Mouse (Mus musculus) ES-E14 (cell line): ENCODE measurements around the gene Anxa6. TPM values are rescaled to one million over a fixed set of nuclear protein-coding genes. Genes with fewer than 3 reads are reported as not detected.

Experiments
- DNase-seq: peaks from one replicate; pipeline ENCODE4 v3.0.0-alpha.2; 2013; ENCODE audit warnings: low read depth, low spot score
- H3K27ac ChIP-seq: 2 replicates; pipeline ENCODE4 v1.5.1; 2012; ENCODE audit warnings: low read depth, mild to moderate bottlenecking, low read length, moderate library complexity, mixed read lengths; ENCODE audit not compliant: poor library complexity, insufficient read depth, severe bottlenecking
- H3K36me3 ChIP-seq: 2 replicates; pipeline ENCODE4 v1.6.1; 2012; ENCODE audit warnings: mild to moderate bottlenecking, low read length, moderate library complexity, mixed read lengths; ENCODE audit not compliant: control insufficient read depth, poor library complexity, insufficient read depth, severe bottlenecking
- H3K4me1 ChIP-seq, 2 experiments: fragments of 150-350 bp in 1 of 2; sonication (generic) in 1 of 2; 2 replicates each; pipeline ENCODE4 v1.6.1; 2012; ENCODE audit warnings: low read length in 2 of 2, mild to moderate bottlenecking in 1 of 2, mixed read lengths in 1 of 2; ENCODE audit not compliant: control insufficient read depth in 2 of 2, insufficient read depth in 2 of 2, poor library complexity in 1 of 2
- H3K4me3 ChIP-seq, 2 experiments: fragments of 150-350 bp in 1 of 2; sonication (generic) in 1 of 2; 2 replicates each; pipeline ENCODE4 v1.5.1; 2012; ENCODE audit warnings: low read length in 2 of 2, low read depth in 1 of 2, mild to moderate bottlenecking in 1 of 2, mixed read lengths in 1 of 2; ENCODE audit not compliant: insufficient read depth in 1 of 2, poor library complexity in 1 of 2, severe bottlenecking in 1 of 2
- H3K9ac ChIP-seq: 2 replicates; pipeline ENCODE4 v1.6.1; 2012; ENCODE audit warnings: low read depth, mild to moderate bottlenecking, low read length, mixed read lengths; ENCODE audit not compliant: poor library complexity, insufficient read depth, severe bottlenecking
- H3K9me3 ChIP-seq: fragments of 150-350 bp; sonication (generic); 2 replicates; pipeline ENCODE4 v1.6.1; 2012; ENCODE audit warnings: low read depth, mild to moderate bottlenecking, low read length; ENCODE audit not compliant: control insufficient read depth, insufficient read depth
- CHD2 ChIP-seq: IDR thresholded peaks from 2 replicates; pipeline ENCODE4 v1.6.1; 2014; ENCODE audit warnings: mild to moderate bottlenecking, low read depth, low read length, inconsistent platforms
- HCFC1 ChIP-seq: IDR thresholded peaks from 2 replicates; pipeline ENCODE4 v1.6.1; 2012; ENCODE audit warnings: low read length, inconsistent platforms, borderline replicate concordance; ENCODE audit not compliant: insufficient read depth
- MAFK ChIP-seq: IDR thresholded peaks from 2 replicates; pipeline ENCODE4 v1.6.1; 2014; ENCODE audit warnings: mild to moderate bottlenecking, low read depth, low read length, inconsistent platforms; ENCODE audit not compliant: insufficient read depth
- ZC3H11A ChIP-seq: IDR thresholded peaks from 2 replicates; pipeline ENCODE4 v1.6.1; 2012; ENCODE audit warnings: low read depth, mild to moderate bottlenecking, inconsistent platforms, low read length, borderline replicate concordance
- ZNF384 ChIP-seq: IDR thresholded peaks from 2 replicates; pipeline ENCODE4 v1.6.1; 2012; ENCODE audit warnings: low read depth, low read length, inconsistent platforms
- in situ Hi-C, 2 experiments: fragments of 600-800 bp; cut with MboI; formaldehyde crosslinking; loops; one replicate each; pipeline ENCODE4 v1.15.1; 2025; ENCODE audit warnings: low sequenced_read_pairs in 2 of 2, inconsistent platforms in 1 of 2; ENCODE audit not compliant: unreplicated experiment in 2 of 2
- total RNA-seq: library from RNA; depleted of rRNA; stranded (reverse); fragments of 300-350 nt; gene quantifications from 2 replicates; pipeline ENCODE4 v1.2.3, GENCODE M21; 2012

Gene Anxa6
- total RNA-seq, 1 experiment = 125 TPM

DNA sequence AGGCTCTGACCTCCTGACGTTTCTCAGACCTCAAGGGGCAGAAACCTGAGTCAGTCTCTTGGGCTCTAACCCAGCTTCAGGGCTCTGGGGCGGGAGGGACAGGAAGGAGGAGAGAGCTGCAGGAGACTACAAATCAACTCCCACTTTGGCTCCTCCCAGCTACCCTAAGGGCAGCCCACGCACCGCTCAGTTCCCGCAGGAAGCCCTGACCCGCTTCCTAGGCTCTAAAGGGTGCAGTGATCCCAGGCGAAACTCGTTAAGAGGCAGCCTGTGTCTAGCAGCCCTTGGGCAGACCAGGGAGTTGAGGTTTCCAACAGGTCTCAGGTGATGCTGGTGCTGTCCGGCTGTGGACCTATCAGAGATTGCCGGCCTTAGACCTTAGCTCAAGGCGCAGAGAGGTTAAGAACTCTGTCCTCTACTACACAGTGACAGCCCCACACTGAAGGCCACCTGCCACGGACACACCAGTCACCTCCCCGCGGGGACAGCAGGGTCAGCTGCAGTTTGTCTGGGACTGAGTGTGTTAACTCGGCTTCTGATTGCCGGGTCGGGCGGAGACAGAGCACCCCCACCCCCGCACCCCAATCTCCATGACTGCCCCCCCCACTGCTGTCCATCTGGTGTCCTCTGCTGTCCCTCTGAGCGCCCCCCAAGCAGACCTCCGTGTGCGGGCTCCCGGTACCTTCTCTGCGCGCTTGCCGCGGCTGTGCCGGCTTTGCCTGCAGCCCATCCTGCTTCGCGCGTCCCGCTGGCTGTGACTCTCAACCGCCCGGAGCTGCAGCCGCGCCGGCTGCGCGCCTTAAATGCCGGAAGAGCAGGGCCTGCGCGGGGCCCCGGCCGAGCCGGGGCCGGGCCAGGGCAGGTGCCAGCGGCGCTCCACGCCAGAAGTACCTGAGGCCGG, 44.3 kb upstream of the Anxa6 start, which contains the start of gene Ccdc69:
Ccdc69 (minus strand) TSS at position 801 of the 901 bp plus-strand sequence.
- Histone ChIP-seq H3K4me3 (peak within 1 kb of the TSS; percentile 59 to 64), H3K9ac (peak within 1 kb of the TSS; percentile 48), H3K27ac (no peak within 1 kb of the TSS), H3K9me3 (no peaks in the 10 kb centered on the region), H3K36me3 (no peaks in the 10 kb centered on the region), H3K4me1 (no peaks in the 10 kb centered on the region)
- DNase-seq = no peak
- no peak for TF ChIP-seq ZC3H11A
- no peak for TF ChIP-seq ZNF384
- no peak for TF ChIP-seq HCFC1
- TF ChIP-seq CHD2 = no peak
- no peak for TF ChIP-seq MAFK
- in situ Hi-C loops = no loop called here

DNA sequence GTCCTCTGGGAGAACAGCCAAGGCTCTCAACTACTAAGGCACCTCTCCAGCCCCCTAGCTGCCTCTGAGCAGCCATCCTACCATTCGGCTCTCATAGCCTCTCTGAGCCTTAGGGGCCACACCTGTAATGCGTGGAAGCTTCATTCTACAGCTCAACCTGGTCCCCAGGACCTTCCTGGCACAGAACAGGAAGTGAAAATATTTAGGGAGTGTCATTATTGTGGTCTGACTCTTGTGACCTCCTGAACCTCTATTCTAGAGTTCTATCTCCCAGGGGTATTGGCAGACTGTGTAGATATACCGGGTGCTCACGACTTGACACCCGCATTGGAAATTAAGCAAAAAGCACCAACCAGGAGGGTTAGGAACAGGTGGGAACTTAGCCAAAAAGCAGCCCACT, 43.0 kb upstream of the Anxa6 start:
- in situ Hi-C loops = no loop called here
- Histone ChIP-seq H3K36me3 (no peaks in the 10 kb centered on the region), H3K9me3 (no peaks in the 10 kb centered on the region), H3K9ac (no peak overlapping the region), H3K4me1 (no peaks in the 10 kb centered on the region), H3K4me3 (no peak overlapping the region), H3K27ac (no peak overlapping the region)
- TF ChIP-seq CHD2 (no peak), MAFK (no peak), HCFC1 (no peak)
- DNase-seq = no peak

DNA sequence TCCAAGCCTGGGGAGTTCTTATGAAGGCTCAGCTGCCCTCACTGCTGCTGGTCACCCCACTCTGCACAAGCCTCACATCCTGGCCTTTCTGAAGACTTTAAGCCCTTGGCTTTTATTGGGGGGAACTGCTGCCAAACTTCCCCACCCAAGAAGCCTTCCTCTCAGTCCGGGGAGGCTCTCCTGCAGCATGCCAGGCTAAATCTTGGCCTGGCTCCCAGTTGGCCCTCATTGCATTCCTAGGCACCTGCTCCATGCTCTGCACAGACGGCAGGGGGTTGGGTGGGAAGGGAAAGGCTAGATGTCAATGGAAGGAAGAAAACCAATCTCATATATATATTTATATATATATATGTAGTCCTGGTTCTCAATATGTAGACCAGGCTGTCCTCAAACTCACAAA, 42.4 kb upstream of the Anxa6 start:
- TF ChIP-seq CHD2 = no peak
- TF ChIP-seq ZNF384 = no peak
- no peak for TF ChIP-seq MAFK
- TF ChIP-seq ZC3H11A = no peak
- TF ChIP-seq HCFC1 = no peak
- in situ Hi-C loops = no loop called here
- DNase-seq = no peak
- no peaks in the 10 kb centered on the region for H3K4me1 ChIP-seq
- no peaks in the 10 kb centered on the region for H3K36me3 ChIP-seq
- no peaks in the 10 kb centered on the region for H3K9me3 ChIP-seq
- no peak overlapping the region for H3K9ac ChIP-seq
- H3K27ac ChIP-seq = no peak overlapping the region
- no peak overlapping the region for H3K4me3 ChIP-seq

DNA sequence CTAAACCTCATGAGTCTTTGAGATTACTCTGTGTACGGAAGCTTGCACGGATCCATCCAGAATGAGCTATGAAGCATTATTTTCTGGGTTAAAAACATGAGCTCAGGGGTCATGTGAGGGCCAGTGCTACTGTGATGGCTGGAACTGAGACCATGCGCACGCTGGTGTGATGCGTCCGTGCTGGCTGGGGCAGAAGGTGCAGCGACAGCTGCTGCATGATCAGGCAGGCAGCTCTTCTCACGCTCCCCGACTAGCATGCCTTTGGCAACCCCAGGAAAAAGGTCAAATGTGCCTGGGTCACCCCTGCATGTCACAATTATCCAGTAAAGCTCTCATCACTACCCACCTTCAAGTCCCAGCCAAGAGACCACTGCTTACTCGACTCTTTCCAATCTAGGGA, 39.9 kb upstream of the Anxa6 start:
- no peak overlapping the region for H3K4me3 ChIP-seq
- no peaks in the 10 kb centered on the region for H3K36me3 ChIP-seq
- no peak for TF ChIP-seq HCFC1
- TF ChIP-seq ZC3H11A = no peak
- no peak for TF ChIP-seq CHD2
- TF ChIP-seq ZNF384 = no peak
- TF ChIP-seq MAFK = no peak
- DNase-seq = no peak
- in situ Hi-C loops = no loop called here
- H3K4me1 ChIP-seq = no peaks in the 10 kb centered on the region
- no peak overlapping the region for H3K9ac ChIP-seq
- H3K9me3 ChIP-seq = no peaks in the 10 kb centered on the region
- H3K27ac ChIP-seq = no peak overlapping the region
